Mouse (Mus musculus): Measurements from ENCODE around the gene Gm16503.
"Not testable (repeated sequence)": the region's sequence is repeated elsewhere in the genome, so short reads cannot be mapped to it uniquely, and the experiment has no call there.

Gene Gm16503

GRCm38 (mm10) chr4:147539918-147540317 is at the start of gene Gm16503:
Gene Gm16503 (plus strand): TSS chr4:147540218.
- not testable (repeated sequence) for DNase-seq

- not testable (repeated sequence) for DNase-seq
Observed at GRCm38 (mm10) chr4:147492117-147492516, 47.9 kb upstream of the Gm16503 start, which contains the start of gene Zfp982. Gene Zfp982 (plus strand): TSS chr4:147492417.

- DNase-seq: not testable (repeated sequence)
Observed at GRCm38 (mm10) chr4:147498772-147499613, 41.0 kb upstream of the Gm16503 start.

- DNase-seq: no peak
Observed at GRCm38 (mm10) chr4:147509174-147509573, 30.8 kb upstream of the Gm16503 start.

GRCm38 (mm10) chr4:147518981-147519380 is 21.0 kb upstream of the Gm16503 start:
- no peak for DNase-seq

- DNase-seq: no peak
Observed at GRCm38 (mm10) chr4:147520100-147520499, 19.9 kb upstream of the Gm16503 start.

GRCm38 (mm10) chr4:147525125-147525524 is 14.9 kb upstream of the Gm16503 start:
- DNase-seq: no peak

- DNase-seq: no peak
Observed at GRCm38 (mm10) chr4:147530366-147530765, 9.7 kb upstream of the Gm16503 start.

- not testable (repeated sequence) for DNase-seq
Observed at GRCm38 (mm10) chr4:147535916-147536315, 4.1 kb upstream of the Gm16503 start.

- DNase-seq: no peak
Observed at GRCm38 (mm10) chr4:147537702-147538101, 2.3 kb upstream of the Gm16503 start.

- no peak for DNase-seq
Observed at GRCm38 (mm10) chr4:147541105-147541504, 1.1 kb downstream of the Gm16503 start.

GRCm38 (mm10) chr4:147553071-147553470 is 13.1 kb downstream of the Gm16503 start, which contains the start of gene Zfp985:
Gene Zfp985 (plus strand): TSS chr4:147553277.
- not testable (repeated sequence) for DNase-seq

- not testable (repeated sequence) for DNase-seq
Observed at GRCm38 (mm10) chr4:147554361-147554760, 14.3 kb downstream of the Gm16503 start.

GRCm38 (mm10) chr4:147556921-147557320 is 16.9 kb downstream of the Gm16503 start:
- not testable (repeated sequence) for DNase-seq

- not testable (repeated sequence) for DNase-seq
Observed at GRCm38 (mm10) chr4:147558011-147558410, 18.0 kb downstream of the Gm16503 start.

- DNase-seq: not testable (repeated sequence)
Observed at GRCm38 (mm10) chr4:147559096-147559495, 19.1 kb downstream of the Gm16503 start.

GRCm38 (mm10) chr4:147565426-147566220 is 25.6 kb downstream of the Gm16503 start:
- no peak for DNase-seq

GRCm38 (mm10) chr4:147571156-147571555 is 31.1 kb downstream of the Gm16503 start:
- not testable (repeated sequence) for DNase-seq

- not testable (repeated sequence) for DNase-seq
Observed at GRCm38 (mm10) chr4:147579371-147579770, 39.4 kb downstream of the Gm16503 start.

- DNase-seq: no peak
Observed at GRCm38 (mm10) chr4:147586511-147587473, 46.8 kb downstream of the Gm16503 start.
